Mouse (Mus musculus) adrenal gland, adult 8-10 months (tissue): ENCODE measurements around the gene Rnf207. TPM values are rescaled to one million over a fixed set of nuclear protein-coding genes. Genes with fewer than 3 reads are reported as not detected.

Source experiments
- DNase-seq: peaks from one replicate; pipeline ENCODE4 v3.0.0; 2022
- total RNA-seq, 4 experiments: library from RNA; stranded (reverse); gene quantifications; 2 replicates each; pipeline ENCODE4 v1.2.4; 2022

The Rnf207 gene
- total RNA-seq, 4 experiments from 2014 or later, result 0.23 to 2.2 (median 1.0) TPM

GRCm38 (mm10) chr4:152272006-152272405 lies 46.8 kb downstream of the Rnf207 start:
- no peak for DNase-seq

- no peak for DNase-seq
Measured at GRCm38 (mm10) chr4:152271334-152271733, 47.5 kb downstream of the Rnf207 start.

DNA sequence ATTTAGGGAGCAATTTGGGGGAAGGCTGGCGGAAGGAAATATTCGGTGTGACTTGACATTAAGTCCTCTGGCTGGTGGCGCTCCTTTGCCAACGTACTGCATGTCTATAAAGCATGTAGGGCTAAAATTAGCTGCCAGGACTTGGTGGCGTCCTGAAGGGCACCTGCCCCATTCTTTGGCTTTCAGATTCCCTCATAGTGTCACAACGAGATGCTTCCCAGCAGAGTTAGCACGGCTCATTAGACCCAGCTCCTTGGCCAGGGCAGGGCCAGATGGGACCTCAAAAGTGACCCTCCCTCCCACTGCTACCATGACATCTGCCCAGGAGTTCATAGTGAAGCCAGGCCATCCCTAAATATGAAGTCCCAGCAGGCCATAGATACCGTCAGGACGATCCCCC lies 48.2 kb downstream of the Rnf207 start:
- DNase-seq, result no peak

GRCm38 (mm10) chr4:152269967-152270366 lies 48.8 kb downstream of the Rnf207 start:
- no peak for DNase-seq

GRCm38 (mm10) chr4:152267748-152268369 lies 50.9 kb downstream of the Rnf207 start:
- peak; percentile 81 for DNase-seq

GRCm38 (mm10) chr4:152266236-152266895 lies 52.4 kb downstream of the Rnf207 start:
- DNase-seq, result no peak

GRCm38 (mm10) chr4:152265791-152266190 lies 53.0 kb downstream of the Rnf207 start:
- no peak for DNase-seq

DNA sequence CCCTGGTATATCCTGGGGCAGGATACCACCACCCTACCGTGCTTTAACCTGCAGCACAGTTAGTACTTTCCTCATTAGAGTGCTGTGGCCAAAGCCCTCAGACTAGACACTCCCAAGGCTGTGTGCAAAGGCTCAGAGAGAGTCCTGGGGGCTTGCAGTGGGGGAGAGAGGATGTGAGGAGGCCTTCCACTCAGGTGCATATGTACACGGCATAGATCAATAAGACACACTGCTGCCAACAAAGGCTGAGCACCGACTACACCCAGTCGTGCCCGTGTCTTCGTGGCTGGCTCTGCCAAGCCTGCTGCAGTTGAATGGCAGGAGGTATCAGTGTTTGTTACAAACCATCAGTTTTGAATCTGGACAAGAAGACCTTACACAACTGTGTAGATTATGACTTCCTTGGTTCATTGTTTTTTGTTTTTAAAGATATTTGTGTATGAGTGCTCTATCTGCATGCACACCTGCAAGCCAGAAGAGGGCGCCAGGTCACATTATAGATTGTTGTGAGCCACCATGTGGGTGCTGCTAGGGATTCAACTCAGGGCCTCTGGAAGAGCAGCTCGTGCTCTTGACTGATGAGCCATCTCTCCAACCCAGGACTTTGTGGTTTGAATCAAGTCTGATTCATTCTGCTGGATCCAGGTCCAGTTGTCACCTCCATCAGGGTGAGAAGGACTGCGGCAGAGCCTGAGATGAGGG lies 53.8 kb downstream of the Rnf207 start:
- DNase-seq, result no peak

DNA sequence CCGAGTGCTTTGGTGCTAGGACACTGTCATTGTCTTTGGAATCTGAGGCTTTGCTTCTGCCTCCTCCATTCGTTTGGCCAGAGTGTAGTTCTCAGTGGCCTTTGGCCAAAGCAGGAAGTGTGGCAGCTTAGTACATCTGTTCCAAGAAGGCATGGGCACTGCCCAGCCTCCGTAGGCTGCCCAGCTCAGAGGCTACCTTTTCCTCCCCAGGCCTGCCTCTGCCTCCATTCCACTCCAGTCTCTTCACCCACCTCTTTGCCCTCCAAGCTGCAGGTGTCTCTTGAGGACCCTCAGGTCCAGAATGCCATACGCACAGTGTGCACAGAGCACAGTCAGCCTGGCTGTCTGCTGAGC lies 54.6 kb downstream of the Rnf207 start:
- DNase-seq, result no peak

DNA sequence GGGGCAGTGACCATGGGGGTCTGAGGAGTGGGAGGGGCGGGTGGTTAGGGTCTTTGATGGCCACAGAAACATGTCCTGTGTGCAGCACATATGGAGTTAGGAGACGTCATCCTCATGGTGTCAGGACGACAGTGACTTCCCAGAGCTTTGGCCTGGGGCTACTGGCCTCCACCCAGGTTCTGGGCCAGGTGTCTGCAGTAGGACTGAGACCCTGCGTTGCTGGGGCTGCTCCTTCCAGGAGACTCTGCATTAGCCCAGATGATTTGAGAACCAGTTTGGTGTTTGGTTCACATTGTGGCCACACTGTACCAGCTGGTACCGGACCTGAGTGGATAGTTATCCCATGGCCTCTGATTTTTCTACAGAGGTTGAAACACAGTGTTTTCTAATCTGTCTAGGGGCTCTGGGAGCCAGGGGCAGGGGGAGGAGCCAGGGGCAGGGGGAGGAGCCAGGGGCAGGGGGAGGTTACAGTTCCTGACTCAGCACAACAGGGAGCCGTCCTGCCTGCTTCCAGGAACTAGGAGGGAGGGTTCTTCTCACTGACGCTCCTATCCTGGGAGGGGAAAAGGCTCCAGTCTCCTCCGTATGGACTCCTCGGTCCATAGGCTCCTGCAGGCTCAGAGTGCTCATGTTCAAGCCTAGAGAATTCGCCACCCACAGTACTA lies 55.1 kb downstream of the Rnf207 start:
- no peak for DNase-seq

DNA sequence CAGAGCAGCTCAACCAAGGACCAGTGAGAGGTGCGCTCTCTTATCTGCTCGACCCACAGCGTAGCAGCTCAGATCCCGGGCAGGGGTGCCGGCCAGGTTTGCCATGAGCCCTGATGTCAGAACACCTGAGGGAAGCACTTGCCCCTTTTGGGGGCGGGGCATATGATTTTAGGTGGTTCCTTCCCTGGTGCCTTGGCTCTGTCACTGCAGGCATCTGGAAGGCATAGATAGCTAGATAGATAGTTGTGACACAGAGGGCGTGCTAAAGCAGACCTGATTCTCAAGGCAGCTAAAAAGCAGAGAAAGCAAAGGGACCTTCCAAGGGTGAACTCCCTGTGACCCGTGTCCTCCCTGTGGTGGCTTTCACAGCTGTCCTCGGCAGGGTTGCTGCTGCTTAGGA lies 55.7 kb downstream of the Rnf207 start:
- DNase-seq, result no peak

DNA sequence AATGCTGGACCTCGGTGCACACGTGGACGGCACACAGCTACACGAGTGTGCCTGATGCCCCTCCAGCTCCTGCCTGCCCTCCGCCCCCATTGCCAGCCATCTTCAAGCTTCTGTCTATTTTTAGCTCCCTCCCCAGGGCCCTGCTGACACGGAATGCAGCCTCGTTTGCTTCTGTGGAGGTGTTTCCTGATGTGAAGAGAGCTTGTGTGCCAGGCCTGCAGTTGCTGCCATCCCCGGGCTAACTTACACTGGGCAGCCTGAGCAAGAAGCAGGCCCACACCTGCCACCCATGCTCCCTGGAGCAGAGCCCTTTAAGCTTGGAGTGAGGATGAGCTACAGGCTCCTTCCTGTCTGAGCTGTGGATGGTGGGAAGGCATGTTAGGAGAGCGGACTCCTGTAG lies 56.6 kb downstream of the Rnf207 start:
- DNase-seq, result no peak

GRCm38 (mm10) chr4:152260451-152260850 lies 58.3 kb downstream of the Rnf207 start:
- peak; percentile 53 for DNase-seq

DNA sequence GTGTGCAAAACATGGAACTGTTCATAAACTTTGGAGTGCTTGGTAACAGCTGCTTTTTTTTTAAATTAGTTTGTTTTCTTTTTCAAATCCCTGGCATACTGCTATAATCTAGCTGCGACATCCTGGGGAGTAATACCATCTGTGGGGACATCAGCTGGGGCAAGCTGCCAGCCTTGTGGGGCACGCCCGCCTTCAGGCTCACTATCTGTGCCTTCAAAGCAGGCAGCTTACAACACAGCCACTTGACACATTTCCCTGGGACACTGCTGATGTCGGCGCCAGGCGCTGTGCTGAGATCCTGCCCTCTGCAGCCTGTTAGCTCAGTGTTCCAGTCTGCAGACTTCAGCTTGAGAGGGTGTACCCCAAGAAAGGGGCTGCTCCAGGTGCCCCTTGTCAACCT lies 61.7 kb downstream of the Rnf207 start:
- DNase-seq, result no peak

Other genes with a start within 250 kb of the Rnf207 start
- 10 to 100 TPM in 3 of 4 experiments, 1 to 10 TPM in 1; 8.7 to 19.5 (median 15.4) TPM for gene Plekhg5, start 246.5 kb downstream of the Rnf207 start, total RNA-seq
- gene Tnfrsf25, start 203.1 kb downstream of the Rnf207 start, total RNA-seq, result 1 to 10 TPM in 3 of 4 experiments, under 1 TPM in 1; 0.73 to 2.0 (median 1.3) TPM
- gene Espn, start 166.6 kb downstream of the Rnf207 start, total RNA-seq, result 1 to 10 TPM; 2.1 to 6.0 (median 4.4) TPM
- not detected for gene Hes2, start 160.1 kb downstream of the Rnf207 start, total RNA-seq
- 10 to 100 TPM; 49.5 to 53.2 (median 51.8) TPM for gene Acot7, start 140.9 kb downstream of the Rnf207 start, total RNA-seq
- 1 to 10 TPM; 4.8 to 7.0 (median 5.4) TPM for gene Gpr153, start 44.8 kb downstream of the Rnf207 start, total RNA-seq
- gene Hes3, start 27.3 kb downstream of the Rnf207 start, total RNA-seq, result not detected
- 10 to 100 TPM; 54.1 to 66.7 (median 59.6) TPM for gene Icmt, start 21.8 kb downstream of the Rnf207 start, total RNA-seq
- 100 to 1,000 TPM; 415 to 500 (median 453) TPM for gene Rpl22, start 6.7 kb upstream of the Rnf207 start, total RNA-seq
- gene Chd5, start 19.7 kb upstream of the Rnf207 start, total RNA-seq, result 10 to 100 TPM in 2 of 4 experiments, 1 to 10 TPM in 2; 7.0 to 16.9 (median 12.3) TPM
- 1 to 10 TPM; 2.8 to 6.3 (median 4.6) TPM for gene Nphp4, start 157.7 kb upstream of the Rnf207 start, total RNA-seq
- 1 to 10 TPM; 4.7 to 8.9 (median 8.0) TPM for gene Kcnab2, start 158.9 kb upstream of the Rnf207 start, total RNA-seq